Mouse (Mus musculus): ENCODE data around the gene Cfdp1. TPM values are rescaled to one million over a fixed set of nuclear protein-coding genes. Genes with fewer than 3 reads are reported as not detected.
A peak's percentile ranks its signal among the peaks of the same experiment; 100 is the strongest.

The Cfdp1 gene
- polyA plus RNA-seq, 1 experiment from 2014 or later: 220 TPM

GRCm38 (mm10) chr8:111740301-111740711 is 113.8 kb downstream of the Cfdp1 start:
- Histone ChIP-seq H3K36me3 (ENCODE audit: insufficient read depth, low read length) (no peaks in the 10 kb centered on the region), H3K4me1 (ENCODE audit: insufficient read depth, low read length) (peaks cover 78% of the 10 kb centered on the region), H3K27me3 (ENCODE audit: insufficient read depth, low read length) (no peaks in the 10 kb centered on the region), H3K9ac (replicated peaks; ENCODE audit: low read length) (peak overlapping the region; percentile 53), H3K4me3 (ENCODE audit: low read length) (no peak overlapping the region), H3K27ac (ENCODE audit: low read length) (peak overlapping the region; percentile 78), H3K9me3 (ENCODE audit: low read length) (no peaks in the 10 kb centered on the region), H3K4me2 (replicated peaks; ENCODE audit: low read depth, low read length) (peak overlapping the region; percentile 13; the same call in 1 of the 2 replicates)
- 61% methylated on average over 7 of the region's 7 CpGs for WGBS
- 0 out of 2 replicates have a peak, but pooled peaks have one; percentile 2 for ATAC-seq (ENCODE audit: low FRiP score, low TSS enrichment)

GRCm38 (mm10) chr8:111739604-111740003 is 114.5 kb downstream of the Cfdp1 start:
- Histone ChIP-seq H3K27me3 (ENCODE audit: insufficient read depth, low read length) (no peaks in the 10 kb centered on the region), H3K4me2 (replicated peaks; ENCODE audit: low read depth, low read length) (peak overlapping the region; percentile 16; the same call in 1 of the 2 replicates), H3K36me3 (ENCODE audit: insufficient read depth, low read length) (no peaks in the 10 kb centered on the region), H3K4me3 (ENCODE audit: low read length) (no peak overlapping the region), H3K27ac (ENCODE audit: low read length) (peak overlapping the region; percentile 78), H3K9ac (replicated peaks; ENCODE audit: low read length) (peak overlapping the region; percentile 53; the same call in 1 of the 2 replicates), H3K9me3 (ENCODE audit: low read length) (no peaks in the 10 kb centered on the region), H3K4me1 (ENCODE audit: insufficient read depth, low read length) (peaks cover 79% of the 10 kb centered on the region)
- WGBS: 44% methylated on average over 7 of the region's 7 CpGs
- ATAC-seq (ENCODE audit: low FRiP score, low TSS enrichment): no peak

GRCm38 (mm10) chr8:111738867-111739266 is 115.2 kb downstream of the Cfdp1 start:
- Histone ChIP-seq H3K27ac (ENCODE audit: low read length) (peak overlapping the region; percentile 54), H3K27me3 (ENCODE audit: insufficient read depth, low read length) (no peaks in the 10 kb centered on the region), H3K36me3 (ENCODE audit: insufficient read depth, low read length) (no peaks in the 10 kb centered on the region), H3K9ac (replicated peaks; ENCODE audit: low read length) (peak overlapping the region; percentile 23), H3K4me3 (ENCODE audit: low read length) (no peak overlapping the region), H3K9me3 (ENCODE audit: low read length) (no peaks in the 10 kb centered on the region), H3K4me1 (ENCODE audit: insufficient read depth, low read length) (peaks cover 79% of the 10 kb centered on the region), H3K4me2 (replicated peaks; ENCODE audit: low read depth, low read length) (no peak overlapping the region)
- 57% methylated on average over 6 of the region's 6 CpGs for WGBS
- ATAC-seq (ENCODE audit: low FRiP score, low TSS enrichment): no peak

GRCm38 (mm10) chr8:111736321-111736720 is 117.8 kb downstream of the Cfdp1 start:
- Histone ChIP-seq H3K4me3 (ENCODE audit: low read length) (no peak overlapping the region), H3K36me3 (ENCODE audit: insufficient read depth, low read length) (no peaks in the 10 kb centered on the region), H3K27me3 (ENCODE audit: insufficient read depth, low read length) (no peaks in the 10 kb centered on the region), H3K4me2 (replicated peaks; ENCODE audit: low read depth, low read length) (no peak overlapping the region), H3K9me3 (ENCODE audit: low read length) (no peaks in the 10 kb centered on the region), H3K9ac (replicated peaks; ENCODE audit: low read length) (peak overlapping the region; percentile 46), H3K27ac (ENCODE audit: low read length) (peak overlapping the region; percentile 92; the same call in 1 of the 2 replicates), H3K4me1 (ENCODE audit: insufficient read depth, low read length) (peaks cover 82% of the 10 kb centered on the region)
- WGBS: 30% methylated on average over 7 of the region's 7 CpGs
- no peak for ATAC-seq (ENCODE audit: low FRiP score, low TSS enrichment)

- peaks cover 81% of the 10 kb centered on the region for H3K4me1 ChIP-seq (ENCODE audit: insufficient read depth, low read length)
- peak overlapping the region; percentile 92 for H3K27ac ChIP-seq (ENCODE audit: low read length)
- no peak for ATAC-seq (ENCODE audit: low FRiP score, low TSS enrichment)
- whole genome bisulfite sequencing: 57% methylated on average over 4 of the region's 4 CpGs
- no peaks in the 10 kb centered on the region for H3K36me3 ChIP-seq (ENCODE audit: insufficient read depth, low read length)
- peak overlapping the region; percentile 39; the same call in 1 of the 2 replicates for H3K4me2 ChIP-seq (replicated peaks; ENCODE audit: low read depth, low read length)
- H3K9me3 ChIP-seq (ENCODE audit: low read length): no peaks in the 10 kb centered on the region
- H3K9ac ChIP-seq (replicated peaks; ENCODE audit: low read length): peak overlapping the region; percentile 46
- H3K4me3 ChIP-seq (ENCODE audit: low read length): no peak overlapping the region
- no peaks in the 10 kb centered on the region for H3K27me3 ChIP-seq (ENCODE audit: insufficient read depth, low read length)
These were observed 118.3 kb downstream of the Cfdp1 start for GRCm38 (mm10) chr8:111735791-111736190.

DNA sequence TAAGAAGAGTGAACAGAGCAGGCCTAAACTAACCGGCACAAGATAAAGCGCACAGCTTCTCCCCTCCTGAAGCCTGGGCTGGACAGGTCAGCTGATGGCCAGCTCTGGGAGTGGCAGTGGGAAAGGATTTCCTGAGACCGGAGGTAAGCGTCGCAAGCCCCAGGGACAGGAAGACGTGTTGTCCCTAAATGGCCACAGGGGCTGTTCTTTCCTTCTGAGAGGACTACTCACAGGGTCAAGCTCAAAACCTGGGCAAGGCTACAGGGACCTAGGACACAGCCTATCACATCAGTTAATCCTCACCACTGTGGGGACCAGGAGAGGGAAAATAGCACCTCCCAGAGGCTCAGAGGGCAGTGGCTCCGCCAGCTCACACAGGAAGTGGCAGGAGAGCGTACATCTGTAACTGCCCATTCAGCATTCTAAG is 118.7 kb downstream of the Cfdp1 start:
- no peak for ATAC-seq (ENCODE audit: low FRiP score, low TSS enrichment)
- Histone ChIP-seq H3K9ac (replicated peaks; ENCODE audit: low read length) (peak overlapping the region; percentile 46), H3K36me3 (ENCODE audit: insufficient read depth, low read length) (no peaks in the 10 kb centered on the region), H3K9me3 (ENCODE audit: low read length) (no peaks in the 10 kb centered on the region), H3K4me1 (ENCODE audit: insufficient read depth, low read length) (peaks cover 81% of the 10 kb centered on the region), H3K27ac (ENCODE audit: low read length) (peak overlapping the region; percentile 92), H3K27me3 (ENCODE audit: insufficient read depth, low read length) (no peaks in the 10 kb centered on the region), H3K4me2 (replicated peaks; ENCODE audit: low read depth, low read length) (peak overlapping the region; percentile 39), H3K4me3 (ENCODE audit: low read length) (no peak overlapping the region)
- WGBS: 38% methylated on average over 8 of the region's 8 CpGs

DNA sequence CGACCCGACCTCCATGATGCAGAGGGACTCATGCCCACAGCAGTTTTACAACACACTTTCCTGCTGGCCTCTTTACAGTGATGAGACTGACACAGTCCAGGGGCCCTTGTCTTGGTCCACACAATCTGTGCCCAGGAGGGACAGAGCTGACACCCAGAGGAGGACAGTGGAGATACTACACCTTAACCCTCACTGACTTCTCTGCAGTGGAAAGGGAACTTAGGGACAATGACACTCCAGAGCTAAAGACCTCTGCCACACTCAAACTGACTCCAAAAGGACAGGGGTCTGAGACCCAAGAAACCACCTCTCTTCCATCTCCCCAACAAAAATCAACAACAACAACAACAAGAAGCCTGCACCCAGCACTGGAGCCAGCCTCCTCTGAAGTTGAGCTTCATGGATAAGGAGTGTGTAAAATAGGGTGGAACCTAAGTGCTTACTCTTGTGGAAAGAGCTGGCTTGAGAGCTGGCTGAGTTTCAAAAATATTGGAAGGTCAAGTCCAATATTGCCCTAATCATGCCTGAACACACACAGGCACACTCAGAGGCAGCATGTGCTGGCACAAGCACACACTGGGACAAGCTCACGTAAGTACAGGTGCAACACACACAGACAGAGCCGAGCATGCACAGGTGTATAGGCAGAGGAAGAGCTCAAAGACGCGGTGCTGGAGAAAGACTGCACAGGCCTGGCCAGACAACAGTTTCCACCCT is 119.7 kb downstream of the Cfdp1 start:
- no peak; the same call in none of the 2 replicates for ATAC-seq (ENCODE audit: low FRiP score, low TSS enrichment)
- Histone ChIP-seq H3K27me3 (ENCODE audit: insufficient read depth, low read length) (no peaks in the 10 kb centered on the region), H3K4me1 (ENCODE audit: insufficient read depth, low read length) (peaks cover 81% of the 10 kb centered on the region), H3K4me3 (ENCODE audit: low read length) (no peak overlapping the region), H3K27ac (ENCODE audit: low read length) (peak overlapping the region; percentile 92), H3K4me2 (replicated peaks; ENCODE audit: low read depth, low read length) (peak overlapping the region; percentile 39), H3K9ac (replicated peaks; ENCODE audit: low read length) (peak overlapping the region; percentile 46; the same call in 1 of the 2 replicates), H3K9me3 (ENCODE audit: low read length) (no peaks in the 10 kb centered on the region), H3K36me3 (ENCODE audit: insufficient read depth, low read length) (no peaks in the 10 kb centered on the region)
- 37% methylated on average over 6 of the region's 6 CpGs for WGBS

- H3K4me2 ChIP-seq (replicated peaks; ENCODE audit: low read depth, low read length): peak overlapping the region; percentile 39
- ATAC-seq (ENCODE audit: low FRiP score, low TSS enrichment): peak; percentile 16
- H3K27me3 ChIP-seq (ENCODE audit: insufficient read depth, low read length): no peaks in the 10 kb centered on the region
- no peak overlapping the region for H3K4me3 ChIP-seq (ENCODE audit: low read length)
- H3K27ac ChIP-seq (ENCODE audit: low read length): peak overlapping the region; percentile 92
- H3K9ac ChIP-seq (replicated peaks; ENCODE audit: low read length): peak overlapping the region; percentile 33; the same call in 1 of the 2 replicates
- no peaks in the 10 kb centered on the region for H3K9me3 ChIP-seq (ENCODE audit: low read length)
- no peaks in the 10 kb centered on the region for H3K36me3 ChIP-seq (ENCODE audit: insufficient read depth, low read length)
- peaks cover 81% of the 10 kb centered on the region for H3K4me1 ChIP-seq (ENCODE audit: insufficient read depth, low read length)
- WGBS: 8% methylated on average over 5 of the region's 5 CpGs
These were observed 120.4 kb downstream of the Cfdp1 start for GRCm38 (mm10) chr8:111733581-111734243.

- 0 out of 2 replicates have a peak, but pooled peaks have one; percentile 0 for ATAC-seq (ENCODE audit: low FRiP score, low TSS enrichment)
- 19% methylated on average over 10 of the region's 10 CpGs for WGBS
- peaks cover 89% of the 10 kb centered on the region for H3K4me1 ChIP-seq (ENCODE audit: insufficient read depth, low read length)
- H3K4me3 ChIP-seq (ENCODE audit: low read length): peak overlapping the region; percentile 82
- H3K27ac ChIP-seq (ENCODE audit: low read length): peak overlapping the region; percentile 92
- H3K27me3 ChIP-seq (ENCODE audit: insufficient read depth, low read length): no peaks in the 10 kb centered on the region
- H3K4me2 ChIP-seq (replicated peaks; ENCODE audit: low read depth, low read length): peak overlapping the region; percentile 72
- no peaks in the 10 kb centered on the region for H3K9me3 ChIP-seq (ENCODE audit: low read length)
- H3K9ac ChIP-seq (replicated peaks; ENCODE audit: low read length): peak overlapping the region; percentile 33
- no peaks in the 10 kb centered on the region for H3K36me3 ChIP-seq (ENCODE audit: insufficient read depth, low read length)
These were observed 121.5 kb downstream of the Cfdp1 start for GRCm38 (mm10) chr8:111732406-111733085.

Measured in kidney, embryonic 16.5 days (tissue).